Comparison of ENCODE assay signal across 7 mouse cellular contexts in genomic region chr14:55585566-55585960, GRCm38 (mm10). TPM values are rescaled to one million over a fixed set of nuclear protein-coding genes. Genes with fewer than 3 reads are reported as not detected.
A peak's percentile ranks its signal among the peaks of the same experiment; 100 is the strongest.
DNase-seq lines count a peak whose midpoint lies in the region; ATAC-seq and TF ChIP-seq lines count a peak whose summit lies in the region.

No protein-coding gene starts in this region.

- 63% methylated on average over 6 of the region's 6 CpGs for WGBS in midbrain, embryonic 12.5 days
- whole genome bisulfite sequencing in midbrain, embryonic 13.5 days, result 65% methylated on average over 6 of the region's 6 CpGs
- 62% methylated on average over 6 of the region's 6 CpGs for WGBS in embryonic facial prominence, embryonic 12.5 days
- WGBS in hindbrain, postnatal 0 days, result 60% methylated on average over 6 of the region's 6 CpGs

- no peak overlapping the region for H3K9ac ChIP-seq in midbrain, embryonic 12.5 days (replicated peaks)
- H3K9ac ChIP-seq in midbrain, embryonic 13.5 days (replicated peaks), result no peak overlapping the region
- no peak overlapping the region for H3K9ac ChIP-seq in embryonic facial prominence, embryonic 12.5 days
- no peak overlapping the region for H3K9ac ChIP-seq in hindbrain, postnatal 0 days (replicated peaks; ENCODE audit: low read length)

- no peaks in the 10 kb centered on the region for H3K9me3 ChIP-seq in midbrain, embryonic 12.5 days
- H3K9me3 ChIP-seq in midbrain, embryonic 13.5 days, result no peaks in the 10 kb centered on the region
- H3K9me3 ChIP-seq in embryonic facial prominence, embryonic 12.5 days, result no peaks in the 10 kb centered on the region
- no peaks in the 10 kb centered on the region for H3K9me3 ChIP-seq in hindbrain, postnatal 0 days (ENCODE audit: low read length)

- TF ChIP-seq CTCF in hindbrain, postnatal 0 days (IDR thresholded peaks at IDR 0.05; ENCODE audit: low read depth), result no peak

- H3K27me3 ChIP-seq in midbrain, embryonic 12.5 days, result no peaks in the 10 kb centered on the region
- H3K27me3 ChIP-seq in midbrain, embryonic 13.5 days, result no peaks in the 10 kb centered on the region
- H3K27me3 ChIP-seq in embryonic facial prominence, embryonic 12.5 days, result 0 out of 2 replicates have a peak, but pooled peaks cover 2% of the 10 kb centered on the region
- H3K27me3 ChIP-seq in hindbrain, postnatal 0 days (ENCODE audit: insufficient read depth, low read length), result no peaks in the 10 kb centered on the region

- DNase-seq in hindbrain, postnatal 0 days (ENCODE audit: low spot score), result no peak
- peak; percentile 75 for DNase-seq in naive thymus-derived CD4-positive, alpha-beta T cell, adult 2 months (ENCODE audit: low read depth)
- DNase-seq in layer of hippocampus, adult 9-11 months, result no peak
- no peak for DNase-seq in urinary bladder, postnatal 10 days (ENCODE audit: low spot score)

- H3K4me2 ChIP-seq in midbrain, embryonic 12.5 days (replicated peaks), result peak overlapping the region; percentile 70
- H3K4me2 ChIP-seq in midbrain, embryonic 13.5 days (replicated peaks), result no peak overlapping the region
- peak overlapping the region; percentile 69; the same call in 1 of the 2 replicates for H3K4me2 ChIP-seq in embryonic facial prominence, embryonic 12.5 days (replicated peaks)
- H3K4me2 ChIP-seq in hindbrain, postnatal 0 days (ENCODE audit: low read depth, low read length), result peak overlapping the region; percentile 79

- peaks cover 18% of the 10 kb centered on the region for H3K4me1 ChIP-seq in midbrain, embryonic 12.5 days
- peaks cover 25% of the 10 kb centered on the region for H3K4me1 ChIP-seq in midbrain, embryonic 13.5 days (replicated peaks)
- H3K4me1 ChIP-seq in embryonic facial prominence, embryonic 12.5 days, result peaks cover 15% of the 10 kb centered on the region
- 0 out of 2 replicates have a peak, but pooled peaks cover 13% of the 10 kb centered on the region for H3K4me1 ChIP-seq in hindbrain, postnatal 0 days (ENCODE audit: insufficient read depth, low read length)

- H3K27ac ChIP-seq in midbrain, embryonic 12.5 days (replicated peaks), result no peak overlapping the region
- no peak overlapping the region for H3K27ac ChIP-seq in midbrain, embryonic 13.5 days
- H3K27ac ChIP-seq in embryonic facial prominence, embryonic 12.5 days, result no peak overlapping the region
- peak overlapping the region; percentile 79; the same call in 1 of the 2 replicates for H3K27ac ChIP-seq in hindbrain, postnatal 0 days

- ATAC-seq in midbrain, embryonic 12.5 days (ENCODE audit: low FRiP score, low read depth), result no peak
- no peak for ATAC-seq in midbrain, embryonic 13.5 days
- ATAC-seq in embryonic facial prominence, embryonic 12.5 days (ENCODE audit: insufficient number of reproducible peaks, insufficient read depth, low FRiP score, low TSS enrichment), result no peak
- ATAC-seq in hindbrain, postnatal 0 days, result no peak

- peaks cover 25% of the 10 kb centered on the region for H3K36me3 ChIP-seq in midbrain, embryonic 12.5 days
- H3K36me3 ChIP-seq in midbrain, embryonic 13.5 days, result peaks cover 25% of the 10 kb centered on the region
- H3K36me3 ChIP-seq in embryonic facial prominence, embryonic 12.5 days, result peaks cover 21% of the 10 kb centered on the region
- peaks cover 9% of the 10 kb centered on the region; the same call in 1 of the 2 replicates for H3K36me3 ChIP-seq in hindbrain, postnatal 0 days (ENCODE audit: insufficient read depth, low read length)

- no peak overlapping the region; the same call in 1 of the 2 replicates for H3K4me3 ChIP-seq in midbrain, embryonic 12.5 days
- H3K4me3 ChIP-seq in midbrain, embryonic 13.5 days (replicated peaks), result no peak overlapping the region
- no peak overlapping the region for H3K4me3 ChIP-seq in embryonic facial prominence, embryonic 12.5 days
- peak overlapping the region; percentile 54 for H3K4me3 ChIP-seq in hindbrain, postnatal 0 days (ENCODE audit: low read length)

RNA-seq across cellular contexts. Expression of gene Emc9, which starts 0.5 kb away (rescaled TPM):
- polyA plus RNA-seq in midbrain, embryonic 12.5 days (2016; fragmentation: Nextera tagmentation; extraction: Ambion mirVana), result 6.4 and 6.7 TPM in 2 replicates
- polyA plus RNA-seq in midbrain, embryonic 13.5 days (2015; fragmentation: Nextera tagmentation; extraction: Ambion mirVana), result 9.7 and 12.1 TPM in 2 replicates
- 4.6 and 4.9 TPM in 2 replicates for polyA plus RNA-seq in embryonic facial prominence, embryonic 12.5 days (2016; fragmentation: Nextera tagmentation; extraction: Ambion mirVana)
- total RNA-seq in hindbrain, postnatal 0 days (2014; rRNA removed), result 26.6 and 51.6 TPM in 2 replicates
- 79.0 and 82.2 TPM in 2 replicates for polyA plus RNA-seq in hindbrain, postnatal 0 days (2015; fragmentation: Nextera tagmentation; extraction: Ambion mirVana)

RNA-seq across cellular contexts. Expression of gene Psme2, which starts 5.3 kb away (rescaled TPM):
- polyA plus RNA-seq in midbrain, embryonic 12.5 days (2016; fragmentation: Nextera tagmentation; extraction: Ambion mirVana), result 192 and 215 TPM in 2 replicates
- polyA plus RNA-seq in midbrain, embryonic 13.5 days (2015; fragmentation: Nextera tagmentation; extraction: Ambion mirVana), result 198 and 217 TPM in 2 replicates
- polyA plus RNA-seq in embryonic facial prominence, embryonic 12.5 days (2016; fragmentation: Nextera tagmentation; extraction: Ambion mirVana), result 247 and 255 TPM in 2 replicates
- 51.9 and 57.6 TPM in 2 replicates for total RNA-seq in hindbrain, postnatal 0 days (2014; rRNA removed)
- 163 and 208 TPM in 2 replicates for polyA plus RNA-seq in hindbrain, postnatal 0 days (2015; fragmentation: Nextera tagmentation; extraction: Ambion mirVana)

RNA-seq across cellular contexts. Expression of gene Rnf31, which starts 5.9 kb away (rescaled TPM):
- polyA plus RNA-seq in midbrain, embryonic 12.5 days (2016; fragmentation: Nextera tagmentation; extraction: Ambion mirVana), result 20.0 and 20.5 TPM in 2 replicates
- 22.0 and 24.1 TPM in 2 replicates for polyA plus RNA-seq in midbrain, embryonic 13.5 days (2015; fragmentation: Nextera tagmentation; extraction: Ambion mirVana)
- polyA plus RNA-seq in embryonic facial prominence, embryonic 12.5 days (2016; fragmentation: Nextera tagmentation; extraction: Ambion mirVana), result 20.6 and 25.4 TPM in 2 replicates
- total RNA-seq in hindbrain, postnatal 0 days (2014; rRNA removed), result 23.6 and 25.5 TPM in 2 replicates
- 21.0 and 21.2 TPM in 2 replicates for polyA plus RNA-seq in hindbrain, postnatal 0 days (2015; fragmentation: Nextera tagmentation; extraction: Ambion mirVana)

RNA-seq across cellular contexts. Expression of gene Psme1, which starts 7.6 kb away (rescaled TPM):
- polyA plus RNA-seq in midbrain, embryonic 12.5 days (2016; fragmentation: Nextera tagmentation; extraction: Ambion mirVana), result 122 and 127 TPM in 2 replicates
- 176 TPM in 2 replicates for polyA plus RNA-seq in midbrain, embryonic 13.5 days (2015; fragmentation: Nextera tagmentation; extraction: Ambion mirVana)
- 131 and 143 TPM in 2 replicates for polyA plus RNA-seq in embryonic facial prominence, embryonic 12.5 days (2016; fragmentation: Nextera tagmentation; extraction: Ambion mirVana)
- 86.5 and 128 TPM in 2 replicates for total RNA-seq in hindbrain, postnatal 0 days (2014; rRNA removed)
- polyA plus RNA-seq in hindbrain, postnatal 0 days (2015; fragmentation: Nextera tagmentation; extraction: Ambion mirVana), result 226 and 244 TPM in 2 replicates

RNA-seq across cellular contexts. Expression of gene Fitm1, which starts 10.1 kb away (rescaled TPM):
- polyA plus RNA-seq in midbrain, embryonic 12.5 days (2016; fragmentation: Nextera tagmentation; extraction: Ambion mirVana), result 0.24 TPM in 1 of 2 replicates, not detected in the other
- polyA plus RNA-seq in midbrain, embryonic 13.5 days (2015; fragmentation: Nextera tagmentation; extraction: Ambion mirVana), result not detected in 2 replicates
- 8.7 and 9.1 TPM in 2 replicates for polyA plus RNA-seq in embryonic facial prominence, embryonic 12.5 days (2016; fragmentation: Nextera tagmentation; extraction: Ambion mirVana)
- total RNA-seq in hindbrain, postnatal 0 days (2014; rRNA removed), result 2.9 TPM in 1 of 2 replicates, not detected in the other
- polyA plus RNA-seq in hindbrain, postnatal 0 days (2015; fragmentation: Nextera tagmentation; extraction: Ambion mirVana), result 0.25 TPM in 1 of 2 replicates, not detected in the other
